ENCODE assay signal across 12 mouse cellular contexts in the genomic region with DNA sequence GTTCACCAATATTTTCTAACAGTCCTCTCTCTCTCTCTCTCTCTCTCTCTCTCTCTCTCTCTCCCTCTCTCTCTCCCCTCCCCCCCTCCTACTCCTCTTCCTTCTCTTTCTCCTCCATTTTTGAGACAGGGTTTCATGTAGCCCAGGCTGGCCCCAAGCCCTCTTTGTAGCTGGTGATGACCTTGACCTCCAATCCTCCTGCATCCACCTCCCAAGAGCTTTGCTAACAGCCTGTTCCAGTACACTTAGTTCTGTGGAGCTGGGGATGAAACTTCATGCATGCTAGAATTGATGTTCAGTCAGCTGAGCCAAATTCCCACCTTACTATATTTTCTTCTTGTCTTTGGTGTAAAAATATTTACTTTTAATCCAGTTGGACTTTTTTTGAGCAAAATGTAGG.
"Had no signal": no experiment of that assay in that cellular context is flagged by ENCODE, and none has a peak within 500 bp of the region (broad histone marks: within the 10 kb centered on the region; RNA-seq: fewer than 3 reads in every experiment).

No protein-coding gene starts in this region.

- H3K9ac ChIP-seq: liver, embryonic 13.5 days; lung, embryonic 14.5 days; neural tube, embryonic 12.5 days had no signal

- H3K4me2 ChIP-seq: liver, embryonic 13.5 days; lung, embryonic 14.5 days; midbrain, embryonic 12.5 days; neural tube, embryonic 12.5 days had no signal

- H3K27ac ChIP-seq: kidney, postnatal 0 days; layer of hippocampus, adult 2 months; liver, embryonic 13.5 days; macrophage; midbrain, embryonic 12.5 days; neural tube, embryonic 12.5 days had no signal

- DNase-seq: layer of hippocampus, adult 9-11 months; liver, embryonic 13.5 days; lung, embryonic 14.5 days; thymus, adult 18-20 months; thymus, postnatal 36 days had no signal

- H3K9me3 ChIP-seq: liver, embryonic 13.5 days; midbrain, embryonic 12.5 days; neural tube, embryonic 12.5 days had no signal

- H3K4me1 ChIP-seq: midbrain, embryonic 12.5 days had no signal

- H3K4me3 ChIP-seq: layer of hippocampus, adult 2 months; liver, embryonic 13.5 days; midbrain, embryonic 12.5 days; neural tube, embryonic 12.5 days had no signal

- H3K36me3 ChIP-seq: liver, embryonic 13.5 days; midbrain, embryonic 12.5 days; neural tube, embryonic 12.5 days had no signal

- H3K27me3 ChIP-seq: liver, embryonic 13.5 days; neural tube, embryonic 12.5 days had no signal

- ATAC-seq: lung, postnatal 0 days; midbrain, embryonic 16.5 days had no signal
